Mouse (Mus musculus): ENCODE measurements around the gene Ptpra.

Gene Ptpra

GRCm38 (mm10) chr2:130449794-130450433, at the start of gene Ptpra:
Gene Ptpra, plus strand, starts transcription at chr2:130450278.
- peak; percentile 90 for DNase-seq

- DNase-seq: no peak
Observed at GRCm38 (mm10) chr2:130401891-130402290, 48.2 kb upstream of the Ptpra start.

GRCm38 (mm10) chr2:130404939-130405338, 45.1 kb upstream of the Ptpra start, which contains the start of the genes Gm28372 and 1700020A23Rik:
Gene Gm28372, plus strand, starts transcription at chr2:130405239.
Gene 1700020A23Rik, plus strand, starts transcription at chr2:130405259.
- no peak for DNase-seq

- DNase-seq: no peak
Observed at GRCm38 (mm10) chr2:130406178-130406577, 43.9 kb upstream of the Ptpra start, which contains the start of gene Tmem239. Gene Tmem239, plus strand, starts transcription at chr2:130406478.

GRCm38 (mm10) chr2:130408194-130408593, 41.9 kb upstream of the Ptpra start:
- no peak for DNase-seq

GRCm38 (mm10) chr2:130411558-130412495, 38.3 kb upstream of the Ptpra start:
- peak; percentile 79 for DNase-seq

- no peak for DNase-seq
Observed at GRCm38 (mm10) chr2:130412775-130413174, 37.3 kb upstream of the Ptpra start.

- DNase-seq: no peak
Observed at GRCm38 (mm10) chr2:130414094-130414856, 35.8 kb upstream of the Ptpra start.

- DNase-seq: peak; percentile 56
Observed at GRCm38 (mm10) chr2:130421781-130422620, 28.1 kb upstream of the Ptpra start.

- DNase-seq: peak; percentile 87
Observed at GRCm38 (mm10) chr2:130423397-130424125, 26.5 kb upstream of the Ptpra start.

GRCm38 (mm10) chr2:130424126-130424853, 25.8 kb upstream of the Ptpra start, which contains the start of the genes Vps16 and Pced1a:
Gene Vps16, plus strand, starts transcription at chr2:130424339.
Gene Pced1a, minus strand, starts transcription at chr2:130424701.
- DNase-seq: peak; percentile 94

GRCm38 (mm10) chr2:130425112-130425511, 25.0 kb upstream of the Ptpra start:
- DNase-seq: no peak

- DNase-seq: no peak
Observed at GRCm38 (mm10) chr2:130429851-130430250, 20.2 kb upstream of the Ptpra start.

- no peak for DNase-seq
Observed at GRCm38 (mm10) chr2:130430484-130430883, 19.6 kb upstream of the Ptpra start.

GRCm38 (mm10) chr2:130432157-130432556, 17.9 kb upstream of the Ptpra start:
- no peak for DNase-seq

- DNase-seq: no peak
Observed at GRCm38 (mm10) chr2:130433152-130433551, 16.9 kb upstream of the Ptpra start.

- no peak for DNase-seq
Observed at GRCm38 (mm10) chr2:130436769-130437168, 13.3 kb upstream of the Ptpra start.

GRCm38 (mm10) chr2:130438861-130439260, 11.2 kb upstream of the Ptpra start:
- no peak for DNase-seq

GRCm38 (mm10) chr2:130439840-130440480, 10.1 kb upstream of the Ptpra start:
- no peak for DNase-seq

- DNase-seq: no peak
Observed at GRCm38 (mm10) chr2:130442162-130442561, 7.9 kb upstream of the Ptpra start.

Data from cerebellum, adult 9-11 months (tissue).